Mouse (Mus musculus) stomach, embryonic 15.5 days (tissue): ENCODE measurements around the gene Dexi. TPM values are rescaled to one million over a fixed set of nuclear protein-coding genes. Genes with fewer than 3 reads are reported as not detected.
A peak's percentile ranks its signal among the peaks of the same experiment; 100 is the strongest.

ENCODE experiments used
- ATAC-seq: fragments of 200-750 bp; cut with Nextera tagmentation; 2 replicates; pipeline ENCODE4 v1.8.0; 2017; ENCODE audit warnings: low read depth, moderate number of reproducible peaks, moderate TSS enrichment; ENCODE audit not compliant: insufficient read depth, low FRiP score
- H3K27ac ChIP-seq: fragments of 300-500 bp; sonication (generic); 2 replicates; pipeline ENCODE4 v1.5.1; 2015; ENCODE audit warnings: mild to moderate bottlenecking, inconsistent platforms
- H3K27me3 ChIP-seq: fragments of 300-500 bp; sonication (generic); replicated peaks from 2 replicates; pipeline ENCODE4 v1.6.1; 2015; ENCODE audit warnings: inconsistent platforms
- H3K36me3 ChIP-seq: fragments of 300-500 bp; sonication (generic); 2 replicates; pipeline ENCODE4 v1.6.1; 2015; ENCODE audit warnings: inconsistent platforms
- H3K4me1 ChIP-seq: fragments of 300-500 bp; sonication (generic); 2 replicates; pipeline ENCODE4 v1.6.1; 2015; ENCODE audit warnings: inconsistent platforms
- H3K4me2 ChIP-seq: fragments of 300-500 bp; sonication (generic); 2 replicates; pipeline ENCODE4 v1.6.1; 2015; ENCODE audit warnings: mild to moderate bottlenecking, inconsistent platforms
- H3K4me3 ChIP-seq: fragments of 300-500 bp; sonication (generic); replicated peaks from 2 replicates; pipeline ENCODE4 v1.5.1; 2015; ENCODE audit warnings: inconsistent platforms
- H3K9ac ChIP-seq: fragments of 300-500 bp; sonication (generic); 2 replicates; pipeline ENCODE4 v1.6.1; 2015; ENCODE audit warnings: inconsistent platforms
- H3K9me3 ChIP-seq: fragments of 300-500 bp; sonication (generic); 2 replicates; pipeline ENCODE4 v1.6.1; 2016; ENCODE audit warnings: inconsistent platforms
- WGBS: fragments of 180-500 bp; shearing (Covaris S2); methylation state at CpG from one replicate; pipeline ENCODE4 v1.1.7; 2015; 5-methylcytosine and 5-hydroxymethylcytosine counted together
- polyA plus RNA-seq: library from polyadenylated mRNA; unstranded; fragments of >200 nt; fragmentation: Nextera tagmentation; extraction: Ambion mirVana; gene quantifications from 2 replicates; pipeline ENCODE4 v1.2.1, GENCODE M21; 2015

Dexi gene
- polyA plus RNA-seq, 1 experiment from 2014 or later, result 22.2 TPM

- H3K4me2 ChIP-seq, result no peak overlapping the region
- H3K9ac ChIP-seq, result no peak overlapping the region
- H3K27me3 ChIP-seq, result no peaks in the 10 kb centered on the region
- H3K4me1 ChIP-seq, result peaks cover 19% of the 10 kb centered on the region
- 0 out of 2 replicates have a peak, but pooled peaks cover 4% of the 10 kb centered on the region for H3K36me3 ChIP-seq
- H3K27ac ChIP-seq, result no peak overlapping the region
- no peaks in the 10 kb centered on the region for H3K9me3 ChIP-seq
- H3K4me3 ChIP-seq, result no peak overlapping the region
- WGBS, result 68% methylated on average over 5 of the region's 5 CpGs
- ATAC-seq, result no peak
Observed at GRCm38 (mm10) chr16:10536323-10536722, 6.5 kb downstream of the Dexi start.

GRCm38 (mm10) chr16:10534567-10534966, 8.3 kb downstream of the Dexi start:
- Histone ChIP-seq H3K4me2 (no peak overlapping the region), H3K9ac (no peak overlapping the region), H3K4me3 (no peak overlapping the region), H3K4me1 (0 out of 2 replicates have a peak, but pooled peaks cover 2% of the 10 kb centered on the region), H3K9me3 (no peaks in the 10 kb centered on the region), H3K36me3 (0 out of 2 replicates have a peak, but pooled peaks cover 11% of the 10 kb centered on the region), H3K27ac (no peak overlapping the region), H3K27me3 (no peaks in the 10 kb centered on the region)
- ATAC-seq, result no peak
- WGBS, result 77% methylated on average over 7 of the region's 7 CpGs

DNA sequence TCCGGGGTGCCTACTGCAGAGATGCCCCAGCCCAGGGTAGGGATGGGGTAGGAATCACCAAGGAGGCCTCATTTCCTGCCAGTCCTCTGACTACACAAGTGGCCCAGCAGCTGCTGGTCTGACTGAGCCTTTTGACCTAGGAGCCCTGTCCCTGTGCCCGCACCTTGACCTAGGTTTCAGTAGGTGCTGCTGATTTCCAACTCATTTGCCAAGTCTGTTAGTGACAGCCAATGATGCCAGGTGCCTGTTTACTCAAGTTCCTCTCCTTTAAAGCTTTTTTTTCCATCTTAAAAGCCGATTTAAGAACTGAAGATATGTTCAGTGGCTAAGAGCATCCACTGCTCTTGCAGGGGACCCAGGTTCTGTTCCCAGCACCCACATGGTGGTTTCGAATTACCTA, 9.1 kb downstream of the Dexi start:
- H3K36me3 ChIP-seq, result peaks cover 13% of the 10 kb centered on the region; the same call in 1 of the 2 replicates
- no peak overlapping the region for H3K27ac ChIP-seq
- 88% methylated on average over 4 of the region's 4 CpGs for WGBS
- H3K9ac ChIP-seq, result no peak overlapping the region
- ATAC-seq, result no peak
- no peak overlapping the region for H3K4me2 ChIP-seq
- H3K4me3 ChIP-seq, result no peak overlapping the region
- H3K9me3 ChIP-seq, result no peaks in the 10 kb centered on the region
- no peaks in the 10 kb centered on the region for H3K27me3 ChIP-seq
- H3K4me1 ChIP-seq, result no peaks in the 10 kb centered on the region

GRCm38 (mm10) chr16:10530179-10530578, 12.7 kb downstream of the Dexi start:
- H3K27ac ChIP-seq, result no peak overlapping the region
- H3K9me3 ChIP-seq, result no peaks in the 10 kb centered on the region
- H3K4me3 ChIP-seq, result no peak overlapping the region
- no peaks in the 10 kb centered on the region for H3K27me3 ChIP-seq
- H3K36me3 ChIP-seq, result peaks cover 10% of the 10 kb centered on the region; the same call in 1 of the 2 replicates
- H3K4me2 ChIP-seq, result no peak overlapping the region
- H3K9ac ChIP-seq, result no peak overlapping the region
- 76% methylated on average over 4 of the region's 4 CpGs for WGBS
- H3K4me1 ChIP-seq, result no peaks in the 10 kb centered on the region
- no peak for ATAC-seq

DNA sequence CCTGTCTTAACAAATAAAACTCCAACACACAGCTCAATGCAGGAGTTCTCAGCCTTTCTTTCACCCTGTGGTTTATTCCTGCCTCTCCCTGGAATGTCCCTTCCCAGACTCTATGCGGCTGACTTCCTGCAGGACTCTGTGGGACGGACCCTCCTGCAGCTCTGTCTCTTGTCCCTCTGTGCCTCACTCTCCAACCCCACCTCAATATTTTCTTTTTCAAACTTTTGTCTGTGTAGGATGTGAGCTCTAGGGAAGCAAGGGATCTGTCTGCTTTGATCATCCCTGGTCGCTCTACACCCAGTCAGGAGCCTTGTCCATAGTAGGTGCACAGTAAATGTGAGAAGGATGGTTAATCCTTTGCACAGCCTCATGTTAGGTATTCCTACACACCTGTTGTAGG, 14.5 kb downstream of the Dexi start:
- Histone ChIP-seq H3K9ac (no peak overlapping the region), H3K4me1 (no peaks in the 10 kb centered on the region), H3K27ac (no peak overlapping the region), H3K9me3 (no peaks in the 10 kb centered on the region), H3K36me3 (peaks cover 10% of the 10 kb centered on the region; the same call in 1 of the 2 replicates), H3K4me3 (no peak overlapping the region), H3K4me2 (no peak overlapping the region), H3K27me3 (no peaks in the 10 kb centered on the region)
- WGBS, result 83% methylated on average over 3 of the region's 3 CpGs
- ATAC-seq, result no peak

DNA sequence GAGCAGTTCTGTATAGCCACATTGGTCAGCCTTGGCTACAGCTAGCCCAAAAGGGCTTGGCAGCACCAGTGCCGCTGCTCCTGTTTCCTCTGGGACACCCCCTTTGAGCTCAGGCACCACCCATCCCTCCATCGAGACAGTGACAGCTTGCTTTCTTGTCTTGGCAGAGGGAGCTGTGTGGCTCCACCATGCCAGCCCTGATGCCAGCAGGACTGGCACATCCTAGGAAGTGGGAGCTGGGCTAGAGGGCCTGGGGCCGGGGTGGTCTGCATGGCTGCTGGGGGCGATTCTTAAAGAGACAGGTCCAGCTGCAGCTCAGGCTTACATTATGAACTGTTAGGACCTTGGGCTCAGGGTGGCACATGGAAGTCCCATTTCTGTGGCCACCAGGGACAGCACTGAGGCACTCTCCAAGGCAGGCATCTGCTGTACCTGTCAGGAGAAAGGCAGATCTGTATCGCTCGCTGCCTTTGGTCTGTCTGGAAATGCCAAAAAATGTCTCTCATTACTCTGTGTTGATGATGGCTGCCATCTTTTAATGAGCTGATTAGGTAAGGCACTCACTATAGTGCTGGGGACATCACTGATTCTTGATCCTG, 15.7 kb downstream of the Dexi start:
- no peaks in the 10 kb centered on the region for H3K4me1 ChIP-seq
- peaks cover 10% of the 10 kb centered on the region; the same call in 1 of the 2 replicates for H3K36me3 ChIP-seq
- H3K4me2 ChIP-seq, result no peak overlapping the region
- H3K9ac ChIP-seq, result no peak overlapping the region
- whole genome bisulfite sequencing, result 72% methylated on average over 6 of the region's 6 CpGs
- no peak for ATAC-seq
- no peak overlapping the region for H3K27ac ChIP-seq
- no peak overlapping the region for H3K4me3 ChIP-seq
- no peaks in the 10 kb centered on the region for H3K9me3 ChIP-seq
- no peaks in the 10 kb centered on the region for H3K27me3 ChIP-seq

- H3K27me3 ChIP-seq, result no peaks in the 10 kb centered on the region
- WGBS, result 48% methylated on average over 2 of the region's 2 CpGs
- no peak overlapping the region for H3K9ac ChIP-seq
- no peaks in the 10 kb centered on the region for H3K9me3 ChIP-seq
- no peak for ATAC-seq
- H3K4me1 ChIP-seq, result no peaks in the 10 kb centered on the region
- H3K36me3 ChIP-seq, result peaks cover 10% of the 10 kb centered on the region; the same call in 1 of the 2 replicates
- no peak overlapping the region for H3K4me2 ChIP-seq
- H3K27ac ChIP-seq, result no peak overlapping the region
- no peak overlapping the region for H3K4me3 ChIP-seq
Observed at GRCm38 (mm10) chr16:10525610-10525980, 17.3 kb downstream of the Dexi start.

DNA sequence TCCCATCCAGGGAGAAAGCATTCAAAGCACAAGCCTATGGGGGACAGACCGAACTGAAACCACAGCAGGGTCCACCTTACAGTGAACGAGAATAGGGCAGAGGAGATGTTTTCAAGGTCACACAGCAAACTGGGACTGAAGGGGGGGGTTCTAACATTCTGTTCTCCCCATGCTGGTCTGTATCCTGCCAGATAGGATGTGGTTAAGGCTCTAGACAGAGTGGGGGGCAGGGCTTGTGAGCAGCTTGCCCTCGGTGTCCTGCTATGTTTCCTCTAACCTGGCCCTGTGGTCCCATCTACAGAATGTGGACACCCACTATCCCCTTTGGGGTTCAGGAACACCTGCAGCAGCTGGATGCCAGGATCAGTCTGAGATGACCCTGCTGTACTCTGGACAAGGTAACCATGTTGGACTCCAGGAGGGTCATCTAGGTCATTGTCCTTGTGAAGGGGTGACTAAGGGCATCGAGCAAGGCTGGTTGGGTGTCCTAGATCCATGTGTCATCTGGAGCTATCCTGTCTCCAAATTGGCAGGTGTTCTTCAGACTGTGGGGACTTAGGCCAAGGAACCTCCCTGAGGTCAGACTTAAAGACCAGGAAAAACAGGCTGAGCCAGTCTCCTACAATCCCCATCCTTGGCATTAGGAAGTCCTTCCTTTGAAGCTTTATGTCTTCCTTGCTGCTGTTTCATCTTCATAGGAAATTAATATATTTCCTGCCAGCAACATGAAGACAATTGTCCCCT, 17.8 kb downstream of the Dexi start:
- no peaks in the 10 kb centered on the region for H3K4me1 ChIP-seq

GRCm38 (mm10) chr16:10523650-10524049, 19.2 kb downstream of the Dexi start:
- ATAC-seq, result no peak

More for the DNA sequence above, 17.8 kb downstream of the Dexi start:
- Histone ChIP-seq H3K4me2 (no peak overlapping the region), H3K9ac (no peak overlapping the region), H3K36me3 (peaks cover 4% of the 10 kb centered on the region; the same call in 1 of the 2 replicates), H3K27me3 (no peaks in the 10 kb centered on the region), H3K9me3 (no peaks in the 10 kb centered on the region), H3K4me3 (no peak overlapping the region), H3K27ac (no peak overlapping the region)
- 75% methylated on average over 4 of the region's 4 CpGs for WGBS
- no peak for ATAC-seq

GRCm38 (mm10) chr16:10522811-10523210, 20.0 kb downstream of the Dexi start:
- 90% methylated on average over 1 of the region's 1 CpGs for WGBS
- Histone ChIP-seq H3K4me1 (no peaks in the 10 kb centered on the region), H3K9ac (no peak overlapping the region), H3K36me3 (no peaks in the 10 kb centered on the region), H3K4me3 (no peak overlapping the region), H3K9me3 (no peaks in the 10 kb centered on the region), H3K27me3 (no peaks in the 10 kb centered on the region), H3K27ac (no peak overlapping the region), H3K4me2 (no peak overlapping the region)
- ATAC-seq, result no peak

More at GRCm38 (mm10) chr16:10523650-10524049, 19.2 kb downstream of the Dexi start:
- no peaks in the 10 kb centered on the region; the same call in 1 of the 2 replicates for H3K36me3 ChIP-seq
- no peaks in the 10 kb centered on the region for H3K27me3 ChIP-seq
- H3K4me3 ChIP-seq, result no peak overlapping the region
- H3K27ac ChIP-seq, result no peak overlapping the region
- no peaks in the 10 kb centered on the region for H3K9me3 ChIP-seq
- no peaks in the 10 kb centered on the region for H3K4me1 ChIP-seq
- H3K9ac ChIP-seq, result no peak overlapping the region
- H3K4me2 ChIP-seq, result no peak overlapping the region
- 84% methylated on average over 8 of the region's 8 CpGs for WGBS

DNA sequence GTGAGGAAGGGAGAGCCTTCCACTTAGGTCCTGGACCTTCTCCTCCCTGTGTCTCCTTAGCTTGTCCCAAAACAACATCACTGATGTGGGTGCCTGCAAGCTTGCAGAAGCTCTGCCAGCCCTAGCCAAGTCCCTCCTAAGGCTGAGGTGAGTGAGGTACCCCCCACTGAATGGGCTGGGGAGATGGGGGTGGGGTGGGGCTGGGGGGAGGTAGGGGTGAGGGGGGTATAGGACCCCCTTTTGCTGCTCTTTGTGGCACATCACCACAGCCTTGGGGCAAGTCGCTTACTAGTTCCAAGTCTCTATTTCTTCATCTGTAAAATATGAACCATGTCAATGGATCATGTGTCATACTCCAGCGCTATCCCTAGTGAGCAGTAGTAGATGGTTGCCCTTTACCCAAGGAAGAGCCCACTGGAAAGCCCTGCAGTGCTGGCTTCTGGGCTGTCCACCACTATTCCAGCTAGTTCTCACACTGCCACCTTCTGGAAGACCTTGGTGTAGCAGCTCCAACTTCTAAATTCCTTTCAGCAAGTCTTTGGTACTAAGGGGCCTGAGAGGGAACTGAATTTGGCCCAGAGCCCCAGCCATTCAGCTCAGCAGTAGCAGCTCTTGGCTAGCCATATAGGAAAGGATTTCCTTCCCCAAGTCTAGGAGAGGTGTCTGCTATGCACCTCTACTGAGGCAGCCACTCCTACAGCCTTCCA, 21.8 kb downstream of the Dexi start:
- ATAC-seq, result 0 out of 2 replicates have a peak, but pooled peaks have one; percentile 37
- H3K9me3 ChIP-seq, result no peaks in the 10 kb centered on the region
- 42% methylated on average over 2 of the region's 2 CpGs for WGBS

DNA sequence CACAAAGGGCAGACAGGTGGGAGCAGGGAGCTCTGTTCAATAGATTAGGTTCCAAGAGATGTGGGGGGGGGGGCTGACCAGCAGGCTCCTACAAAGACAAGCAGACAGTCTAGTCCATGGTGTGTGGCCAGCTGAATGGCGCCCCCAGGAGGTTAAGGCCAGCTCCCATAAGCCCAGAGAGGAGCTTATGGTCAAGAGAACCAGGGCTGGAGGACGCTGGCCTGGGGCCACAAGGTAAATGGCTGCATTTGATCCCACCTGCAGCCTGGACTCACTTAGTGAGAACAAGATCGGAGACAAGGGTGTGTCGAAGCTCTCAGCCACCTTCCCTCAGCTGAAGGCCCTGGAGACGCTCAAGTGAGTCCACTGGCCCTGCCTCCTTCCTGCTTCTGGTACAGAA, 24.8 kb downstream of the Dexi start:
- Histone ChIP-seq H3K4me3 (no peak overlapping the region), H3K27ac (no peak overlapping the region), H3K4me1 (no peaks in the 10 kb centered on the region), H3K4me2 (no peak overlapping the region), H3K36me3 (no peaks in the 10 kb centered on the region), H3K9me3 (no peaks in the 10 kb centered on the region), H3K27me3 (no peaks in the 10 kb centered on the region), H3K9ac (no peak overlapping the region)
- ATAC-seq, result no peak
- 44% methylated on average over 5 of the region's 5 CpGs for WGBS

More for the DNA sequence above, 21.8 kb downstream of the Dexi start:
- no peak overlapping the region for H3K27ac ChIP-seq
- H3K36me3 ChIP-seq, result no peaks in the 10 kb centered on the region
- no peak overlapping the region for H3K4me2 ChIP-seq
- H3K27me3 ChIP-seq, result no peaks in the 10 kb centered on the region
- no peak overlapping the region for H3K9ac ChIP-seq
- no peaks in the 10 kb centered on the region for H3K4me1 ChIP-seq
- H3K4me3 ChIP-seq, result no peak overlapping the region
